Mouse (Mus musculus) thymus, postnatal 10 days (tissue): Measurements from ENCODE around the gene Bfsp1.

Experiments
- DNase-seq, 2 experiments: peaks; one replicate each; pipeline ENCODE4 v3.0.0; 2021; ENCODE audit warnings: low spot score in 2 of 2

Bfsp1 gene

DNA sequence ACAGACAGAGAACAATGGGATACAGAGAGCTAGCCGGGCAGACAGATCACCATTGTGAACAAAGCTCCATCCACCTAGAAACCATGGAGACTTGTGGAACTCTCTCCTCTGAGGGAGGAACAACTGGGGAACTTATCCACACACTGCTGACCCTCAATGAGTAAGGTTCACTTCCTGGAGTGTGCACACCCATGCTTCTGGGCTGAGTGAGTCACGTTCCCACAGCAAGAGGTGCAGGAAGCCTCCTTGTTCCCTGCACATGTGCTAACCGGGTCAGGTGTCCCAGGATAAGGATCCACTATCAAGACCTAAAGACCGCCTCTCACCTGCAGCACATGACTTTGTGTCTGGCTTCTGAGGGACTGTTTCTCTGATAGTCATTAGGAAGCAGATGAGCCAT, 9.5 kb downstream of the Bfsp1 start:
- no peak for DNase-seq

DNA sequence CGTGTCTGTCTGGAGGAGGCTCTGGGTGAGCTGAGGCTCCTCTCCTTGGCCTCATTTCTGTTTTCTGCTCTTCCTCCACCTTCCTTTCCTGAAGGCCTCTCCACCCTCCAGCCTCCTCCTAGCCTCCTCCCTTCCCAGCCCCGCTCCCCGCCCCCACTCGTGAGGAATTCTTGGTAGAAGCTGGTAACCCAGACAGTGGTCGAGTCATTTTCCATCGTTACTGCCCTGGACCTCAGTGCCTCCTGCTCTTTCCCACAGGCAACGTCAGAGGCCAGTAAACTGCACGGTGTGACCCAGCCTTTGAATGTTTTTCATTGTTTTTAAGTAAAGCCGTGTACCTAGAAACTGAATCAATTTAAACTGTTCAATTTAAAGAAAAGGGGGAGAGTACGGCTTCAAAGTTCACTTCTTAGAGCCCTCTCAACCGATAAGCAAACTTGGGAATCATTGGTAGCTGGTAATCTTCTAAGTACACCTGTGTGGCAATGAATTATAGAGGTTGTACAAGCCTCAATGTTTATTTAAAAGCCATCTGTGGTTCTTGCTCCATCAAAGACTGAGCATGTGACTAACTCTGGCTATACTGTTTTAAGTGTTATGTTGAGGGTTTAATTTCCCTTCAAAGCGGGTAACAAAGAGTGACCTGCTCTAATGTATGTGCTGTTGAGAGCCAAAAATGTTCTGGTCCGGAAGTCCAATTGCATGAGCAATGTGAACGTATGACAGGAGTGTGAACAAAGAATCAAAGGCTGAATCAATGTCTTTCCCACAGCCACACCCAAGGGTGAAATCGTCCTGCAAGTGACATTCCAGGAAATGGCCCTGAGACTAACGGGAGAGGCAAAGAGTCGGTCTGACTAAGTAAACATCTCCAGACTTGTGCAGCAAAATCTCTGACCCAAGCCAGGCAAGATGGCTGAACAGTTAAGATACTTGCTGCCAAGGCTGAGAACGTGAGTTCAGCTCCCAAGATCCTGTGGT, 10.4 kb downstream of the Bfsp1 start:
- DNase-seq, result no peak

DNA sequence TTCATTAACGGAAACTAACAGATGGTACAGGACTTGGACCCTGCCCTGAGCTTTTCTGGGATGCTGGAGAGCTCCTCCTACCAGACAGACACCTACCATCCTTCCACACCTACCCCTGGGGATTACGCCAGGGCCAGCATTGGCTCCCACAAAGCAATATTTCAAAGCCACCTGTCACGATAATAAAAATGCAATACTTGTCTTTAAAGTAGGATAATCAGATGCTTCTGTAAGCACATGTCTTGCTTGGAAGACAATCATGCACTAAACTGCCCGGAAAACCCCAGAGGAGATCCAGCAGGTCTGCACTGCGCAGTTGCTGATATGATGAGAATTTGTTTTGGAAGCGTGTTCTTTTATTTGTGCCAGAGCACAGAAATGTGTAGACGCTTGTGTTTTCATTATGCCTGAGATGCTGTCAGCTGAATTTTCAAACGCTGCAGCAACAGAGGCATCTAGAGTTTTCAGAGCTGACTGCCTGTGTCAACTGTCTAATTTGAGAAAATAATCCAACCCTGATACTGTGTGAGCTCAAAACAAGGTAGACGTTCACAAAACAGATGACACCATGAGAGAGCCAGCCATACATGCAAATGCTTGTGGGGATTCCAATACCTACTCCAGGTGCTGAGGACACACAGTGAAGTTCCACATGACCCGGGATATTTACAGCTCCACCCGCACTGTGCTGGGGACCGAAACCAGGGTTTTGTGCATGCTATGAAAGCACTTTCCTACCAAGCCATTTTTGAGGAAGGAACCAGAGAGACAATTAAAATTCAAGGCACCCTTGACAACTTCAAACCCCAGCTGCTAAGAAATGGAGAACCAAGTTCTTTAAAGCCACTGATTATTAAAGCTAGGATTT, 11.4 kb downstream of the Bfsp1 start:
- no peak for DNase-seq

DNA sequence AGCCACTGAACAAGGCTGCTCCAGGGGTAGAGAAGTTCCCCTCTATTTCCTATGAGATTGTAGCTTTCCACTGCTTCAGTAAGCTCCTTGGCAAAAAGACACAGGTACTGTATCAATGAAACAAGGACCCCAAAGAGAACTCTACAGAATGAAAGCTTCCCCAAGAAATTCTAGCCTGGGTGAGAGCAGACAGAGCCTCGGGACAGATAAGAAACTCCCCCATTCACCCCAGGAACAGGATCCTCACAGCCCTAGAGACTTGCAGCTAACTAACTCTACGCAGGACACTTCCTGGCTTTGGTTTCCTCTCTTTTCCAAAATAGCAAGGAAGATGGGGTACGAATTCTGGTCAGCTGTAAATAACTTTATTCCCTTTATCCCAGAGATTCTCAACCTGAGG, 15.7 kb downstream of the Bfsp1 start:
- DNase-seq, result no peak

DNA sequence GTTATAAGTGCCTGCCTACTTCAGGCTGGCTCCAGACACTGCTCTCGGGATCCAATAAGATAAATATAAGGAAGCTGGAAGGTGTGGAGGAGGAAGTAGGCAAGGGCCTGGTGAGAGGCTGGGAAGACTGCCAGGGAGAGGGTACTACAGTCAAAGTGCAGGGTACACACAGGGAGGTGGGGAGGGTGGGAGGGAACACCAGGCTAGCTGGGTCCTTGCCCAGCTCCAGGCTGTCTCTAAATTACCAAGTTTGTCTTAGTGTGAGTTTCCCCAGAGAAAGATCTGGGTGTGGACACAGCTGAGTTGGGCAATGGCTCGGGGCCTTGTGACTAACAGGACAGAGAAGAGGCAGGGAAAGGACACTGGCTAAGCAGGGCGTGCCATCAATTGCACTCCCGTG, 16.2 kb downstream of the Bfsp1 start:
- no peak for DNase-seq

DNA sequence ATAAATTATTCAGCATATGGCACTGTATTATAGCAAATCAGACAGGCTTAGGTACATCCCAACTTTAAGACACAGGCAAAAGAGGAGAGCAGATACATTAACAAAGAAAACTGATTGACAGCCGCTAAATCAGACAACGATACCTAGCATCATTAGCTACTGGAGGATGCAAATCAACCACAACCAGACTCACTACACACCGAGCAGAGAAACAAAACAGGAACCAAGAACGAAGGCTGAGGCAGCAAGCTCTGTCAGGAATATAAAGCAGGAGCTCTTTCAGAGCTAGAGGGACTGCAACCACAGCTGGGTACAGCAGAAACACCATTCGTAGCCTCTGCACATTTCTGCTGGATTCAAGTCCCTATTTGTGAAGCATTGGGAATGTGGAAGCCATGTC, 18.2 kb downstream of the Bfsp1 start:
- no peak for DNase-seq

DNA sequence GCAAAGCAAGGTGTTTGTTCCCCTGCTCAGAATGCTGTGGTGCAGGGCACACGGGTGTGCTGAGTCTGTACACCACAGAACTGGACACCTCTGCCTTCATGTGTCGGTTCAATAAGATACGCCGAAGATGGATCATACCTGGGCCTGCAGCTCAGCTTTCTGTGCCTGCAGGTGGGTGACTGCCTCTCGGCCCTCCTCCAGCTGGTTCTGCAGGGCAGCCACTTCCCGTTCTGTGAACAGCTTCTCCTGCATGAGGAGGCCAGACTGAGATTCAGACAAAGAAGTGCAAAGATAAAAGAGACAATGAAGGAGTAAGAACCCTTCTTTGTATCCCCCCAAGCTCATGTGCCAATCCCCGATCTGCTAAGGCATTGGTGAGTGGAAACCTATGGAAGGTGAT, 21.4 kb downstream of the Bfsp1 start:
- DNase-seq, result peak in 1 of 2 experiments; percentile 15

DNA sequence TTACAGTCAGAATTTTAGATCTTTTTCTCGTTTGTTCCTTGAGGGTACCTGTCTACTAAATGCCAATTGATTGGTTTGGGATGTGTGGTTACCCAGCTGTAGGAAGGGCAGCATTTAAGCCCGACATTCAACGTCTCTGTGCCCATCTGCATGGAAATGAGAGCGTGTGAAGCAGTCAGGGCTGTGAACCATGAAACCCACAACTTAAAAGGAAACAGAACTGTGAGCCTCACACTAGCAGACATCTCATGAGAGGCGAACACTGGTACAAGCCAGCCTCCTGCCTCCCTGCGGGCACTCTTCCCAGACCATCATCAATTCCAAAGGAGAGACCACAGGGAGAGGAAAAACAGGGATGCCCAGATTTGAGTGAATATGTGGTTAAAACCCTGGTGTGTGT, 22.1 kb downstream of the Bfsp1 start:
- no peak for DNase-seq

DNA sequence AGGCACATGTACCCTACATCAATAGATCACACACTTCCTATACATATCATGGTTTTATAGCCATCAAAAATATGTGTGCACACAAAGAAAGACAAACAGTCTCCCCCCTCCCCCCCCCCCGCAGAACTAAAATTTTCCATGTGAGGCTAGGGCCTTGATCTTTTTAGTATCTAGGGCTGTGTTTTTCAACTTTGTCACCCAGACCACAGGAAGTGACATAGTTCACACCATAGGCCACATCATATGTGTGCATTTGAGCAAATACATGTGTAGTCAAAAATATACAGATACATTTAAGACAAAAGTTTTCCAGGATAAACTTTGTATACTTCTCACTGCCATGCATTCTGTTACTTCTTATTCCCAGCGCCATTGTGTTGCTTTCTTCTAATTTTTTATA, 23.5 kb downstream of the Bfsp1 start:
- DNase-seq, result no peak

DNA sequence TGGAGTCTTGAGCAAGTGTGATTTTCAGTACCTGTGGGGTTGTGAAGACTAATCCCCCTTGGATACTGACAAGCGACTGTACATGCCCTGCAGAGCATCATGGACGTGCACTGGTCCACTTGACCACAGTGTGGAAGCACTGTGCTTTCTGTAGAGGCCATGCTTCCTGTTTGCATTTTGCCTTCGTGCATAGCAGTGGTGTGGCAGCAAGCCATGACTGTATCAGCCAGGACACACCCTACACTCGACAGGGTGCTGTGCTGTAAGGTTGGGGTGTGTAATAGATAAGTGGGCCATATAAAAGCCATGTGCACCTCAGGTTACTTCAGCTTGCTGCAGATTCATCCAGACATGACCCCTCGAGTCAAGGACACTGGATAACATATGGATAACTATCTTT, 24.3 kb downstream of the Bfsp1 start:
- no peak for DNase-seq

DNA sequence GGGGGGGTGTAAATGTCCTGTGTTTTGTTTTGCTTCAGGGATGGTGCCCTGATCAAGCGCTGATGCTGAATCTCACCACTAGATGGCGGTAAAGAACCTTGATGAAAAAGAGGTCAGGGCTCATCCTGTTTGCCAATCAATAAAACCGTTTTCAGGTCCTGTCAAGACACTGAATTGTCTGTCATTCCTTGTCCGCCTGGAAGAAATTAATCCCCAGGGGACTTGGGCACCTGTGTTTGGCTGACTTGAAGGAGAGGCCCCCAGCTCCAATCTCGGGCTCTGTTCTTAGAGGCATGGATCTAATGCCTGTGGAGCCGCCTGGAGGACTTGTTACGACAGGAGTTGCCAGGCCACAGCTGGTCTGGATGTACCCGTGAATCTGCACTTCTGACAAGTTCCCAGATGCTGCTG, 25.7 kb downstream of the Bfsp1 start:
- DNase-seq, result peak; percentile 50 to 80

DNA sequence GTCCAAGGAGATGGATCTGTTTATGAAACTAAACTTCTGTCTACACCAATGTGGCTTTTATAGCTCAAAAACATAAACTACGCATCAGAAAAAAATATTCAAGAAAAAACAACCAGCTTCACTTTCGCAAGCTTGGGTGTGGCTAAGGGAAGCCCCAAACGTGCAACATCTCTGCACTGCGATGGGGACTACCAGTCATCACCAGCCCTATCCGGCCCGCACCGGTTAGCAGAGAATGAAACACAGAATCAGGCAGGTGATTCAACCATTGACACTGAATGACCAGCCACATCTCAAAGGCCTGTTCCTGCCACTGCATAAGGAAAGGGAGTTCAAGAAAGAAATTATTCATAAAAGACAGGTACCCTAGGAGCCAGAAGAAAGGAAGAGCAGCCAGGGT, 27.2 kb downstream of the Bfsp1 start:
- no peak for DNase-seq

DNA sequence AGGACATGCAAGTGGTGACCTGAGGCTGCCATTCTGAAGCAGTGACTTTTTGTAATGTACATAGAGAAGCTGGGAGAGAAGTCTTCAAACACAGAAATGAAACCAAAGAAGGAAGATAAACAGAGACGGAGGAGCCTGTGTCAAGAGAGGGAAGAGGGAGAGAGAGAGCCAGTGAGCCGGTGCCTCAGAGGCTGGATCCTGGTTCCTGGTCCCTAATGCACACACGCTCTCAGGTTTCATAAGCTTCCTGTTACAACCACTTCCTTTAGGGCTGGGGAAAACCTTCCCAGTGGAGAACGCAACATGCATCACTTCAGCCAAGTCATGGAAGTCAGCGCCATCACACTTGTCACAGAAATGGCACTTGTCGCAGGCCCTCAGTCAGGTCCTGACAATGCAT, 28.9 kb downstream of the Bfsp1 start:
- no peak for DNase-seq

DNA sequence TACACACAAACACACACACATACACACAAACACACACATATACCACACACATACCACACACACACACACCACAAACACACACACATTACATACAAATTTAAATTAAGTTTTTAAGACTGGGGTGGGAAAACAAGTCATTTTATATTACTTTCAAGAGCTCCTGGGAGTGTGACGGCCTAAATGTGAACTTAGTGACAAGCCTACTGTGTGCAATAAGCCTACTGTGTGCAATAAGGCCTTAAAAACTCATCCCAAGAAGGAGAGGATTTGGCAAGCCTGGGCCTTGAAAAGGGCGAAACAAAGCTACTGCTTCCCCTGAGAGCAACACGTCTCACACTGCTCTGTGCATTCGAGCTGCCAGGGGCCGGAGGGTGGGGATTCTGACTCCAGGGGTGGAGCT, 30.3 kb downstream of the Bfsp1 start:
- no peak for DNase-seq

DNA sequence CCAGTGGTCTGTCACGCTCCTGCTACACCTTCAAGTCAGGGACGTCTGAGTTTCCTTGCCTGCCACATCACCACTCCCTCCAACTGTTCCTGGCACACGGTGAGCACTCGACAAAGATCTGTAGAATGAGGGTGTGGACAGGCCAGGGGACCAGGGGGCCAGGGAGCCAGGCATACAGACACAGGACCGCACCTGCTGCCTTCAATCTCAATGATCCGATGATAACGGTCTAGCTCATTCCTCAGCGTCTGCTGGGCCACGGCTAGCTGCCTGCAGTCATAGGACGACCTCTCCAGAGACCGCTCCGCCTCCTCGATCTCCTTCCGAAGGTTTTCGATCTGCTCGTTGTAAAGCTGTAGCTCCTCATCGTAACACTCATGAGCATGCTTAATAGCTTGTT, 31.3 kb downstream of the Bfsp1 start:
- DNase-seq, result no peak

DNA sequence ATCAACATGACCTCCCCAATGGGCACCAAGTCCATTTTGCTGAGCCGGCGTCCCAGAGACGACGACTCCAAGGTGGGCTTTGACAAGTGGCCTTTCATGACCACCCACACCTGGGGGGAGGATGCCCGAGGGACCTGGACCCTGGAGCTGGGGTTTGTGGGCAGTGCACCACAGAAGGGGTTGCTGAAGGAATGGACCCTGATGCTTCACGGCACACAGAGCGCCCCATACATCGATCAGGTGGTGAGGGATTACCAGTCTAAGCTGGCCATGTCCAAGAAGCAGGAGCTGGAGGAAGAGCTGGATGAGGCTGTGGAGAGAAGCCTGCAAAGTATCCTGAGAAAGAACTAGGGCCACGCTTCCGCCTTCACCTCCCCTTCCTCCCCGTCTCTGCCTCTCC, 49.5 kb downstream of the Bfsp1 start:
- DNase-seq, result no peak

DNA sequence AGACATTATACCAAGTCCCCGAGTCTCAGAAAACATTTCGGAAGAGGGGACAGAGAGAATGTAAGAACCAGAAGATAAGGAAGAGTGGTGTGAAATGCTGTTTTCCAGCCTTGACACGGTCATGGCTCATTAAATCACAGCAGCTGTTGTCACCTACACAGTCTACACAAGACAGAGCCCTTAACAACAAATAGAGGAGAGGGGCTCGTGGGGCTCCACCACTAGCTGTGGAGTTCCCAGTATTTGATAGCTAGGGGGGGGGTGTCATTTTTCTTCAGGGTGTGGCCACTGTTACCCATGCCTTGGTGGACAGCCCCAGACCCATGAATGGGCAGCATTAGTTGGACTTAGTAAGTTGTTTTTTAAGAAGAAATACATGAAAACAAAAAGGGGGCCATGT, 50.7 kb downstream of the Bfsp1 start:
- no peak for DNase-seq

DNA sequence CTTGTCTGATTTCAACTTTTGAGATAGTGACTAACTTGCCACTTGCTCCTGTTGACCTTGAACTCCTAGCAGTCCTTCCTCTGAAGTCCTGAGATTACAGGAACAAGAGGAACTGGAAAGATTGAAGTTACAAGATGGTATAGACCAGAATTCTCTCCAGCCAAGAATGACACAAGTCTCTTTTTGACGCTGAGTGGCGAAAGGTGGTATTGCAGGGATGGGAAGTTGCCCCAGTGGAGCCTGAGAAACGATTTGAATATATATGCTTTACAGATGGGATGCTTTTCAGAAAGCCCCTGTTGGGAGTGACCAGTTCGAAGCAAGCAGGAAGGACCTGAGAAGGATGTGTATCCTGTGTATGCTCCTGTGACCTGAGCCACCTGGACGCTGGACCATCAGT, 54.2 kb downstream of the Bfsp1 start:
- DNase-seq, result no peak

DNA sequence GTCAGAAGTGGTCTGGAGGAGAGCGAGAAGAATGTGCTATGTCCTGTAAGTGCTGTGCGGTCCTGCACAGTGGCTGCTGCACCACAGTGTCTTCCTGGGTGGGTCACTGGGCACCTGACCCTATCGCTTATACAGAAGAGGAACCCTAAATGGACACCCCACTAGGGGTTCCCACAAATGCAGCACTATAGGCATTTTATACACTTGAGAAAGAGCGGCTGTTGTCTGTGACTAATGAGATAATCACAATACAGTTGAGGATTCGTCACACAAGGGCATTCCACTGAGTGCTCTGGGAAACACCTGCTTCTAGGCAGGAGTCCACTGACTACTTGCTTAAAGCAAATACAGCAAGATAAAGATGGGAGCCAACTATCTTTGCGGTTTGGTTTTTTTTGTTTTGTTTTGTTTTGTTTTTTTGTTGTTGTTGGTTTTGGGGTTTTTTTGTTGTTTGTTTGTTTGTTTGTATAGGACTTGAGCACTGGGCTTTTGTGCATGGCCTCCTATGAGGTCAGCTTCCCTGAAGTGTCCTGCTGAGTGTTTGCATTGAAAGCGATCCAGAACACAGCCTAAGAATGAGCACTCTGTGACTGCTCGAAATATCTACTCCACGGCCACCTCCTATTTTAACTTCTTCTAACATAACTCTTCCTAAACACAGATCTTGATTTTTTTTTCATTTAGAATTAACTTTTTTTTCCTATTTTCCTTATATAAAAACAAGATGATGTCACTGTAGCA, 55.9 kb downstream of the Bfsp1 start:
- no peak for DNase-seq

DNA sequence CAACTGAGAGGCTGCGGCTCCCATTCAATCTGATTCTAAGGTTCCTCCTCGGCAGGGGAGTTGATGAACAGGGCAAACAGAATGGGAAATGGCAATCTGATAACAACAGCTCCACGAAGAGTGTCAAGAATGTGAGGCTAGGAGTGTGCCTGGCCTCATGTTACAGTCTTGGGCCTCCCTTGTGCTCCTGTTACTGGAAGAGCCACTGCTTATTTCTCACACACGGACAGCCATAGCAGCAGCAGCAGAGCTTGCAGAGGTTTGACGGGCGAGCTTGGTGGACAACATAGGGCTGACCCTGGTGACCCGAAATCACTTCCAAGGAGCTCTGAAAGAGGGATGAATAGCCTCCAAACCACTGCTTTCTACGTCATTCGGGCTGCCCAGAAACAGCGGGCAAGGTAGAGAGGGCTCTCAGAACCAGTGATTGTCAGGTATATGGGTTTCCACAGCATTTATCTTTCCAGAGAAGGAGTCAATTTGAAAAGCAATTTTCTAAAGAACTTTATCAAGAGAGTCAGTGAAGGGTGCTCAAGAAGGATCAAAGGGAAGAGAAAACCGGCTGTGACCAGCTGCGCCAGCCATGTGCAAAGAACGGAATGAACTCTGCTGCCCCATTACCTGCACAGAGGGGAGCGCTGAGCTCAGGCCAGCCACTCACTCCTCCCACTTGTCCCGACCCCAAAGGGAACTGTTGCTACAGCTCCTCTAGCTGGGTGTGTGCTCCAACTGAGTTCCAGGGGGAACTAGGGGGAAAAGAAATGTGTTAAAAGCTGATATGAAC, 56.6 kb downstream of the Bfsp1 start:
- DNase-seq, result no peak

DNA sequence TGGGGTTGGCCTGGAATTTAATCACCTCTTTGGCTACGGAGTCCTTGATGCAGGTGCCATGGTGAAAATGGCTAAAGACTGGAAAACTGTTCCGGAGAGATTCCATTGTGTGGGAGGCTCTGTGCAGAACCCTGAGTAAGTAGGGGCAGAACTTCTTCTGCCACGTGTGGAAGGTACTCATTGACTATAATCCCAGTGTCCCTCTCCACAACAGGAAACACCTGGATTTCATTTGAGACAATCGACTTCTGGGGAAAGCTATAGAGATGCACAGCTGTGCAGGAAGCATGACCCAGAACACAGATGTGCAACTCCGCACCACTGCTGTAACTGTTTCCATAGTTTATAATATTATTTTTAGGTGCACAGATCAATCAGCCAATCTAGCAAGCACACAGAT, 61.9 kb downstream of the Bfsp1 start:
- no peak for DNase-seq
